Mouse (Mus musculus): ENCODE data around the gene Ramac. TPM values are rescaled to one million over a fixed set of nuclear protein-coding genes. Genes with fewer than 3 reads are reported as not detected.
A peak's percentile ranks its signal among the peaks of the same experiment; 100 is the strongest.

Gene Ramac
- polyA plus RNA-seq, 1 experiment from 2014 or later, result 166 TPM

GRCm38 (mm10) chr7:81735300-81736048 is 27.3 kb upstream of the Ramac start:
- no peak for ATAC-seq (replicated peaks)
- Histone ChIP-seq H3K9ac (replicated peaks) (no peak overlapping the region), H3K9me3 (no peaks in the 10 kb centered on the region), H3K27me3 (no peaks in the 10 kb centered on the region), H3K4me3 (no peak overlapping the region), H3K4me2 (replicated peaks) (no peak overlapping the region), H3K27ac (replicated peaks) (no peak overlapping the region), H3K36me3 (no peaks in the 10 kb centered on the region), H3K4me1 (no peaks in the 10 kb centered on the region)
- 62% methylated on average over 9 of the region's 9 CpGs for WGBS

DNA sequence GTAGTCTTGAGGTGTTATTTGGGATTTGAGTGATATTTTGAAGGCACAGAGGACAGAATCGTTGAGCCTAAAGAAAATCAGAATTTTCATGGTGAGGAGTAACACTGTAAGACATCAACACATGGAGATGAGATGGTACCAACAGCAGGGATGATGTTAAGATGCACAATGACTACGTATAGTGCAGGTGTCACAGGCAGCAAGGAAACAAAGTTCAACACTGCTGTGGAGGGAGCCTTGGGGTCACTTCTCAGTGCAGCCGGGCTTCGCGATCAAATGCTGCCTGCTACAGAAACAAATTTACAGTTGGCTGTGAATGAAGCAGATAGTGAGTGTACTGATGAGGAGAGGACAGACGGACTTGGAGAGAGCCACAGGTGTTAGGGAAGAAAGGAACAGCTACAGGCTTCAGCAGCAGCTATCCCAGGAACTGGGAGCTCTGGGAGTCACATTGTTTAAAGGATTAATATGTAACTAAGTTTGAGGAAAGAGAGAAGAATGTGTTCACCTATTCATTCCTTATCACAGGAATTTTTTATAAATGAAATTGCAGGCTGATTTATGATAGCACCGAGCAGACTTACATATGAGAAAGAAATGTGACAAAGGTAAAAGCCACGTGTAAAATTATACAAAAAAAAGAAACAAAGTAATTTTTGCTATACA is 23.9 kb upstream of the Ramac start:
- H3K4me3 ChIP-seq, result no peak overlapping the region
- WGBS, result 81% methylated on average over 8 of the region's 8 CpGs
- H3K4me1 ChIP-seq, result no peaks in the 10 kb centered on the region
- no peaks in the 10 kb centered on the region for H3K27me3 ChIP-seq
- H3K4me2 ChIP-seq (replicated peaks), result no peak overlapping the region
- no peak overlapping the region for H3K9ac ChIP-seq (replicated peaks)
- no peak overlapping the region for H3K27ac ChIP-seq (replicated peaks)
- no peak for ATAC-seq (replicated peaks)
- no peaks in the 10 kb centered on the region for H3K9me3 ChIP-seq
- no peaks in the 10 kb centered on the region for H3K36me3 ChIP-seq

GRCm38 (mm10) chr7:81740010-81740409 is 22.7 kb upstream of the Ramac start:
- H3K27ac ChIP-seq (replicated peaks), result no peak overlapping the region
- ATAC-seq (replicated peaks), result no peak
- no peak overlapping the region for H3K4me3 ChIP-seq
- H3K36me3 ChIP-seq, result no peaks in the 10 kb centered on the region
- WGBS, result 92% methylated on average over 7 of the region's 7 CpGs
- H3K27me3 ChIP-seq, result no peaks in the 10 kb centered on the region
- H3K4me2 ChIP-seq (replicated peaks), result no peak overlapping the region
- no peak overlapping the region for H3K9ac ChIP-seq (replicated peaks)
- no peaks in the 10 kb centered on the region for H3K9me3 ChIP-seq
- H3K4me1 ChIP-seq, result no peaks in the 10 kb centered on the region

DNA sequence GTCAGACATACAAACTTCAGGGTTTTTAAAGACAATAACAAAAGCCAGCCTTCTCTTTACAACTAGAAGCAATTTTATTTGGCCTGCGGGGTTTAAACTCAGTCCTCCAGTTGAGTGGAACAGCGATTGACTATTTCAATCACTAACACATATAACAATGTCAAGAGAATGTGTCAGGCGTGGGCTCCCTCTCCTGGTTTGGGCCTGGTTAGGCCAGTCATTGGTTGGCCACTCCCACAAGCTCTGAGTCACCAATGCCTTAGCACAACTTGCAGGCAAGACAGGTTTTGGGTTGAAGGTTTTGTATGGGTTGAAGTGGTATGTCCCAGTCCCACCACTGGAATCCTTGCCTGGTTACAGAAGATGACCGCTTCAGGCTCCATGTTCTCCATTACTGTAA is 18.6 kb upstream of the Ramac start:
- no peak overlapping the region for H3K4me2 ChIP-seq (replicated peaks)
- no peak overlapping the region for H3K4me3 ChIP-seq
- ATAC-seq (replicated peaks), result no peak
- 74% methylated on average over 4 of the region's 4 CpGs for WGBS
- H3K36me3 ChIP-seq, result no peaks in the 10 kb centered on the region
- H3K9me3 ChIP-seq, result no peaks in the 10 kb centered on the region
- H3K9ac ChIP-seq (replicated peaks), result no peak overlapping the region
- H3K4me1 ChIP-seq, result no peaks in the 10 kb centered on the region
- no peaks in the 10 kb centered on the region for H3K27me3 ChIP-seq
- H3K27ac ChIP-seq (replicated peaks), result no peak overlapping the region

- no peak overlapping the region for H3K27ac ChIP-seq (replicated peaks)
- H3K4me1 ChIP-seq, result no peaks in the 10 kb centered on the region
- H3K4me3 ChIP-seq, result no peak overlapping the region
- no peak overlapping the region for H3K4me2 ChIP-seq (replicated peaks)
- no peaks in the 10 kb centered on the region for H3K9me3 ChIP-seq
- no peak for ATAC-seq (replicated peaks)
- no peaks in the 10 kb centered on the region for H3K36me3 ChIP-seq
- H3K9ac ChIP-seq (replicated peaks), result no peak overlapping the region
- H3K27me3 ChIP-seq, result no peaks in the 10 kb centered on the region
- 90% methylated on average over 3 of the region's 3 CpGs for WGBS
These were observed 14.8 kb upstream of the Ramac start for GRCm38 (mm10) chr7:81747956-81748355.

GRCm38 (mm10) chr7:81763110-81763845 is 553 bp downstream of the Ramac start:
- Histone ChIP-seq H3K9ac (replicated peaks) (peak overlapping the region; percentile 80), H3K4me3 (peak overlapping the region; percentile 74), H3K4me2 (replicated peaks) (peak overlapping the region; percentile 64), H3K27me3 (no peaks in the 10 kb centered on the region), H3K4me1 (peaks cover 25% of the 10 kb centered on the region), H3K27ac (replicated peaks) (peak overlapping the region; percentile 86), H3K36me3 (no peaks in the 10 kb centered on the region), H3K9me3 (no peaks in the 10 kb centered on the region)
- WGBS, result 2% methylated on average over 60 of the region's 60 CpGs
- peak; percentile 78 for ATAC-seq (replicated peaks)

DNA sequence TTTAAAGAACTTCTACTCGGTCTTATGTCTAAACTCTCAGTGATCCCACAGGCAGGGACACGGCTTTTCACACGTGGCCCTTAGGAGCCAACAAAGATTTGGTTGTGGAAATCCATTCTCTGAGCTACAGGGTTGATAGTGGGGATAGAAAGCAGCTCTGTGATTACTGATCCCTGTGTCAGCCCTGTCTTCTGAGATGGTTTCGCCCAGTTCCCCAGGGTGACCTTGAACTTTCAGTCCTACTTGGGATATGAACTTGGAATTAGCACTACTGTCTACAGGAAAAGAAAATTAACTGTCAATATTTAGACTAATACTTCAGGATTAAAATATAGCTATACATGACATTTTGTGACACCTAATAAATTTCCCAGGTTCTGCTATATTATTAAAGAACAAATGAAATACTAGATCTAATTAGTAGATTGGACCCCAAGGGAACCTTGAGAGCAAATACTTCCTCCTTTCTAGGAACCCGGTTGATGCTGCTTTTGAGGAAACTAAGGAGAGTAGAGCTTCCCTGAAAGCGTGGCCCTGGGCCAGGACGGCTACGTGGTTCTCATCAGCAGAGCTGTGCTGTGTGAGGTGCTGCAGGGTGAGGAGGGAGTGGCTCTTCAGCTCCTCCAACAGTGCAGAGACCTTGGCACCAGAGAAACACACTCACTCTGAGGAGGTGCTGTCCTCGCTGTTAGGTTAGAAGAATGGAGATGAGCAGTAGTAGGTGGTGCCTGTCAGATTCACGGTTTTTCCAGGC is 10.2 kb downstream of the Ramac start:
- Histone ChIP-seq H3K4me2 (replicated peaks) (no peak overlapping the region), H3K27me3 (no peaks in the 10 kb centered on the region), H3K4me1 (no peaks in the 10 kb centered on the region), H3K9ac (replicated peaks) (no peak overlapping the region), H3K36me3 (no peaks in the 10 kb centered on the region), H3K4me3 (no peak overlapping the region), H3K9me3 (no peaks in the 10 kb centered on the region), H3K27ac (replicated peaks) (no peak overlapping the region)
- 83% methylated on average over 10 of the region's 10 CpGs for WGBS
- no peak for ATAC-seq (replicated peaks)

GRCm38 (mm10) chr7:81775325-81775724 is 12.6 kb downstream of the Ramac start:
- no peak overlapping the region for H3K4me2 ChIP-seq (replicated peaks)
- WGBS, result 51% methylated on average over 5 of the region's 5 CpGs
- H3K9ac ChIP-seq (replicated peaks), result no peak overlapping the region
- no peak overlapping the region for H3K4me3 ChIP-seq
- H3K4me1 ChIP-seq, result no peaks in the 10 kb centered on the region
- H3K27me3 ChIP-seq, result no peaks in the 10 kb centered on the region
- no peak for ATAC-seq (replicated peaks)
- H3K36me3 ChIP-seq, result peaks cover 7% of the 10 kb centered on the region
- H3K27ac ChIP-seq (replicated peaks), result no peak overlapping the region
- no peaks in the 10 kb centered on the region for H3K9me3 ChIP-seq

GRCm38 (mm10) chr7:81777667-81778218 is 15.0 kb downstream of the Ramac start:
- Histone ChIP-seq H3K9ac (replicated peaks) (no peak overlapping the region), H3K4me2 (replicated peaks) (no peak overlapping the region), H3K27ac (replicated peaks) (no peak overlapping the region), H3K4me1 (no peaks in the 10 kb centered on the region), H3K4me3 (no peak overlapping the region), H3K9me3 (no peaks in the 10 kb centered on the region), H3K27me3 (no peaks in the 10 kb centered on the region), H3K36me3 (peaks cover 23% of the 10 kb centered on the region)
- 72% methylated on average over 10 of the region's 10 CpGs for WGBS
- ATAC-seq (replicated peaks), result 0 out of 2 replicates have a peak, but pooled peaks have one; percentile 51

DNA sequence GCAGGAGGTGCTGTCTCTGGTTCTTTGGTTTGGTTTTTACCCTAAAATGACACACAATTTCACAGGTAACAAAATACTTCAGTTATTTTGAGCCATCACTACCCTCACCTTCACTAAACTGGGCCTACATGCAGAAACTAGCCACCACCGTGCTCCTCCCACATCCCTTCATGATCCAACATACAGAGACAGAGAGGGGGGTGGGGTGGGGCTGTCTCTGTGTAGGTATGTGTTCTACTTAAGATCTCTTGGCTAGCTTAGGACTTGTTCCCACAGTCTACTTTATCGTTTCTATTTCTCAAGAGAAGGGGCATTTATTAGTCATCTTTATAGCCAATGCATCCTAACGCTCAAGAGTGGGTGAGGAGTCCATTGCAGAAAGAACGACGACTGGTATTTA is 25.8 kb downstream of the Ramac start:
- H3K4me3 ChIP-seq, result peak overlapping the region; percentile 67
- H3K9ac ChIP-seq (replicated peaks), result peak overlapping the region; percentile 80
- H3K9me3 ChIP-seq, result no peaks in the 10 kb centered on the region
- peak; percentile 39 for ATAC-seq (replicated peaks)
- WGBS, result 3% methylated on average over 5 of the region's 5 CpGs
- H3K4me1 ChIP-seq, result peaks cover 12% of the 10 kb centered on the region
- no peaks in the 10 kb centered on the region for H3K27me3 ChIP-seq
- peak overlapping the region; percentile 76 for H3K4me2 ChIP-seq (replicated peaks)
- peaks cover 10% of the 10 kb centered on the region for H3K36me3 ChIP-seq
- peak overlapping the region; percentile 97 for H3K27ac ChIP-seq (replicated peaks)

DNA sequence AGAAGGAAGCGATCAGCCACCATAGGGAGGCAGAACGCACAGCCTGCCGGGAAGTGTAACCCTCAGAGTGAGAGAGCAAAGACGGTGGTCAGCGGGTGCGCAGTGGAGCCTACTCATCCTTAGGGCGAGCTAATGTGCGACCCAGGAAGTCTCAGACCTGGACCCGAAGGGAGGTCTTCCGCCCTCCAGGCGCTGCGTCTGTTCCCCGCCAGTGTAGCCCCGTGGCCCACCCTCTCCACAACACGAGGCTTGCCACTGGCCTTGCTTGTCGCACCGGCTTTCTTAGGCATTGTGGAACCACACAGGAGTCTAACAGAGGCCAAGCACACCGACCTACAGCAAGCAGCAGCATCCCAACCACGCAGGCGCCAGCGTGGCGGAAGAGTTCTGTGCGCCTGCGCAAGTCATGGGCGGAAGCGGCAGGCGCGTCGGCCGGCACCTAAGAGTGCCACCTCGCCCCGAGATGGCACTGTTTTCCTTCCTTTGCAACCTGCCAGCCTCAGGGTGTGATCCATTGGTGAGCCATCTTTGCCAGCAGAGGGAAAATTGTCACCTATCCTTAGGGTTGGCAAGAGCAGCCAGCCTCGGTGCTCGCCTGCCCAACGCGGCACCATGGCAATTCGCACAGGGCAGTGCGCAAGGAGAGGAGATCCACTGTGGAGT is 26.5 kb downstream of the Ramac start, which contains the start of gene 3110040N11Rik:
TSS of gene 3110040N11Rik (minus strand) at position 384 of the 663 bp plus-strand sequence.
- WGBS, result under 1% methylated on average over 38 of the region's 38 CpGs
- H3K9me3 ChIP-seq, result no peaks in the 10 kb centered on the region
- H3K4me1 ChIP-seq, result peaks cover 12% of the 10 kb centered on the region
- H3K9ac ChIP-seq (replicated peaks), result peak within 1 kb of the TSS; percentile 80
- peak within 1 kb of the TSS; percentile 97 for H3K27ac ChIP-seq (replicated peaks)
- peak; percentile 96 for ATAC-seq (replicated peaks)
- H3K4me2 ChIP-seq (replicated peaks), result peak within 1 kb of the TSS; percentile 76
- peaks cover 16% of the 10 kb centered on the region for H3K36me3 ChIP-seq
- H3K4me3 ChIP-seq, result peak within 1 kb of the TSS; percentile 67
- H3K27me3 ChIP-seq, result no peaks in the 10 kb centered on the region

Measured in forebrain, embryonic 15.5 days (tissue).